Mouse (Mus musculus) midbrain, postnatal 0 days (tissue): ENCODE measurements around the gene Det1. TPM values are rescaled to one million over a fixed set of nuclear protein-coding genes. Genes with fewer than 3 reads are reported as not detected.
A peak's percentile ranks its signal among the peaks of the same experiment; 100 is the strongest.

Experiments used
- ATAC-seq: fragments of 200-750 bp; cut with Nextera tagmentation; 2 replicates; pipeline ENCODE4 v1.8.0; 2017; ENCODE audit warnings: moderate number of reproducible peaks, mild to moderate bottlenecking, moderate TSS enrichment, moderate library complexity; ENCODE audit not compliant: low FRiP score
- DNase-seq: peaks from one replicate; pipeline ENCODE4 v3.0.0-alpha.2; 2015; ENCODE audit warnings: low spot score
- H3K27ac ChIP-seq: fragments of 300-500 bp; sonication (generic); 2 replicates; pipeline ENCODE4 v1.5.1; 2014; ENCODE audit warnings: low read depth, mild to moderate bottlenecking, low read length, mixed read lengths
- H3K27me3 ChIP-seq: fragments of 300-500 bp; sonication (generic); 2 replicates; pipeline ENCODE4 v1.6.1; 2014; ENCODE audit warnings: low read length, control low read depth, mixed read lengths; ENCODE audit not compliant: insufficient read depth
- H3K36me3 ChIP-seq: fragments of 300-500 bp; sonication (generic); 2 replicates; pipeline ENCODE4 v1.6.1; 2014; ENCODE audit warnings: low read length, control low read depth, mixed read lengths; ENCODE audit not compliant: insufficient read depth
- H3K4me1 ChIP-seq: fragments of 300-500 bp; sonication (generic); 2 replicates; pipeline ENCODE4 v1.6.1; 2014; ENCODE audit warnings: mild to moderate bottlenecking, control low read depth, antibody characterized with exemption, low read length, mixed read lengths; ENCODE audit not compliant: insufficient read depth
- H3K4me2 ChIP-seq: fragments of 300-500 bp; sonication (generic); 2 replicates; pipeline ENCODE4 v1.6.1; 2014; ENCODE audit warnings: low read depth, mild to moderate bottlenecking, low read length, mixed read lengths; ENCODE audit not compliant: poor library complexity, severe bottlenecking
- H3K4me3 ChIP-seq: fragments of 300-500 bp; sonication (generic); 2 replicates; pipeline ENCODE4 v1.5.1; 2014; ENCODE audit warnings: low read depth, mild to moderate bottlenecking, low read length, moderate library complexity
- H3K9ac ChIP-seq: fragments of 300-500 bp; sonication (generic); replicated peaks from 2 replicates; pipeline ENCODE4 v1.6.1; 2014; ENCODE audit warnings: mild to moderate bottlenecking, low read length, moderate library complexity, mixed read lengths; ENCODE audit not compliant: poor library complexity, severe bottlenecking
- H3K9me3 ChIP-seq: fragments of 300-500 bp; sonication (generic); 2 replicates; pipeline ENCODE4 v1.6.1; 2016; ENCODE audit warnings: low read length, control low read depth
- CTCF ChIP-seq: IDR thresholded peaks from 2 replicates; pipeline ENCODE4 v1.5.1; 2016; ENCODE audit warnings: antibody characterized with exemption, mild to moderate bottlenecking
- WGBS: fragments of 180-500 bp; shearing (Covaris S2); extraction: QIAGEN DNeasy Blood & Tissue Kit; methylation state at CpG from one replicate; pipeline ENCODE4 v1.1.7; 2014; 5-methylcytosine and 5-hydroxymethylcytosine counted together
- polyA plus RNA-seq: library from polyadenylated mRNA; unstranded; fragments of >200 nt; fragmentation: Nextera tagmentation; extraction: Ambion mirVana; gene quantifications from 2 replicates; pipeline ENCODE4 v1.2.1, GENCODE M21; 2015
- total RNA-seq: library from RNA; depleted of rRNA; stranded (reverse); fragments of >200 nt; gene quantifications from 2 replicates; pipeline ENCODE4 v1.2.3, GENCODE M21; 2014

Det1 gene
- total and polyA plus RNA-seq, 2 experiments from 2014 or later = 6.2 to 13.2 TPM

DNA sequence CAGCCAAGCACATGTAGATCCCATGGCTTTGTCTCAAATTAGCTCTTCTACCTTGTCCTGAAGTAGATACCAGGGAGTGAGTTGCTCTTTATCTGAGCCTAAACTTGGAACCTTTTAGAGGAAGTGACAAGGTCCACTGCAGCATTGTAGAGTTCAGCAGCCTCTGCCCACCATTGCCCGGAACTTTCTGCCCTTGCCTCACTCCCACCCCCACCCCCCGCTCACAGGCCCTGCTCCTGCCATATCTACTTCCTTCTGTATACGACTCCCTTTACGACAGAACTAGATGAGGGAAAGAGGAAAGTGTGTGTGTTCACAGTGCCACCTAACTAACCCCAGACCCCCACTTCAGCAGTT lies 17.4 kb upstream of the Det1 start:
- Histone ChIP-seq H3K27ac (no peak overlapping the region), H3K9ac (no peak overlapping the region), H3K4me1 (peaks cover 4% of the 10 kb centered on the region; the same call in 1 of the 2 replicates), H3K4me3 (no peak overlapping the region), H3K27me3 (no peaks in the 10 kb centered on the region), H3K36me3 (no peaks in the 10 kb centered on the region), H3K4me2 (no peak overlapping the region), H3K9me3 (no peaks in the 10 kb centered on the region)
- ATAC-seq (no peak), DNase-seq (no peak)
- WGBS = 82% methylated on average over 4 of the region's 4 CpGs
- TF ChIP-seq CTCF = no peak

DNA sequence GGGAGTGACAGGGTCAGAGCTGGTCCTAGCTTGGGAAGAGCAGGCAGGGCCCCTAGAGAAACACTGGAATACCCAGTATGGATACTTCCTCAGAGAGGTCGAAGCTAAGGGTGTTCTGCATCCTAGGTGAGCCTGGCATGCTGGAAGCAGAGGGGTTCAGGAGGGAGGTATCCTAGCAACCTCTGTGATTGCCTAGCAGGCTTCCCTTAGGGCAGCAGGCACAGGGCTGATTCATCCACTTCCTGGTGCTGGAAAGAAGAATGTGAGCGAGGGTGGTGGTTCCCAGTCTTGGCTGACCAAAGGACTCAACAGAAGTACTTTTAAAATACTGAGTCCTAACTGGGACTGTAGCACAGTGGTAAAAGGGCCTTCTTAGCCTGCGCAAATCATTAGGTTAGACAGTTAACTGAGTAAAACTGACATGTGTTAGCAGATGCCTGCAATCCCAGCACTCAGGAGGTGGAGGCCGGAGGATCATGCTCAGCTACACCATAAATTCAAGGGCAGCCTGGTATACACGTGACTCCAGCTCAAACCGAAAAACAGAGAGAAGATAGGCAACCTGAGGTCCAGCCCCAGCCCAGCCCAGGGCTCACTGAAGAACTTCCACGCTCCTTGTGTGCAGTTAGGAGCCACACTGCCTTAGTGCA lies 16.9 kb upstream of the Det1 start:
- ATAC-seq (no peak), DNase-seq (no peak)
- Histone ChIP-seq H3K36me3 (no peaks in the 10 kb centered on the region), H3K4me2 (no peak overlapping the region), H3K9ac (no peak overlapping the region), H3K27me3 (no peaks in the 10 kb centered on the region), H3K27ac (no peak overlapping the region), H3K4me1 (peaks cover 4% of the 10 kb centered on the region; the same call in 1 of the 2 replicates), H3K9me3 (no peaks in the 10 kb centered on the region), H3K4me3 (no peak overlapping the region)
- 76% methylated on average over 7 of the region's 7 CpGs for WGBS
- TF ChIP-seq CTCF = no peak

GRCm38 (mm10) chr7:78855044-78855655 lies 8.1 kb upstream of the Det1 start:
- Histone ChIP-seq H3K4me3 (no peak overlapping the region), H3K27ac (no peak overlapping the region), H3K9ac (no peak overlapping the region), H3K27me3 (no peaks in the 10 kb centered on the region; the same call in 1 of the 2 replicates), H3K36me3 (no peaks in the 10 kb centered on the region), H3K9me3 (no peaks in the 10 kb centered on the region), H3K4me2 (no peak overlapping the region), H3K4me1 (no peaks in the 10 kb centered on the region)
- DNase-seq = no peak
- no peak for ATAC-seq
- 59% methylated on average over 5 of the region's 5 CpGs for WGBS
- no peak for TF ChIP-seq CTCF

DNA sequence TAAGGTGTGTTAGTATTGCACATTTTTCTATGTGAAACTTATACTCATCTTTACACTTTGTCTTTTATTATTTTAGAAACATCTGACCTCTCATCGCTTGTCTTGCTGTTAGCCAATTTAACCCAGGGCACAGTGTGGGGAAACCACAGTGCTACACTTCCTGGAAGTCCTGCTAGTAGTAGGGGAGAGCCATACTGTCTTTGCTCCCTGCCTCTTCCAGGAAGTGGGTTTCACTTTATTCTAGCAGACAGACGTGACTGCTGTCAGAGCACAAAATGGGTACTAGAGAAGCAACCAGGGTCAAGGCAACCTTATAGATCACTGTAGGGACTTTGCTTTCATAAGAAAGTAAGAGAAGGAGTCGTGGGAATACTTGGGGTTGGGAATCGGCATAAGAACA lies 7.0 kb upstream of the Det1 start:
- Histone ChIP-seq H3K4me3 (no peak overlapping the region), H3K27me3 (no peaks in the 10 kb centered on the region; the same call in 1 of the 2 replicates), H3K36me3 (no peaks in the 10 kb centered on the region), H3K4me2 (no peak overlapping the region), H3K4me1 (no peaks in the 10 kb centered on the region), H3K9me3 (no peaks in the 10 kb centered on the region), H3K9ac (no peak overlapping the region), H3K27ac (no peak overlapping the region)
- ATAC-seq = no peak
- DNase-seq = no peak
- TF ChIP-seq CTCF = no peak
- 71% methylated on average over 4 of the region's 4 CpGs for WGBS

GRCm38 (mm10) chr7:78846066-78846716 lies 872 bp downstream of the Det1 start:
- 34% methylated on average over 12 of the region's 12 CpGs for WGBS
- Histone ChIP-seq H3K9ac (peak overlapping the region; percentile 94), H3K27ac (peak overlapping the region; percentile 86), H3K4me1 (peaks cover 7% of the 10 kb centered on the region), H3K4me3 (peak overlapping the region; percentile 74), H3K4me2 (peak overlapping the region; percentile 71), H3K9me3 (no peaks in the 10 kb centered on the region), H3K27me3 (no peaks in the 10 kb centered on the region; the same call in 1 of the 2 replicates), H3K36me3 (peaks cover 19% of the 10 kb centered on the region)
- ATAC-seq (no peak), DNase-seq (no peak)
- TF ChIP-seq CTCF = no peak

DNA sequence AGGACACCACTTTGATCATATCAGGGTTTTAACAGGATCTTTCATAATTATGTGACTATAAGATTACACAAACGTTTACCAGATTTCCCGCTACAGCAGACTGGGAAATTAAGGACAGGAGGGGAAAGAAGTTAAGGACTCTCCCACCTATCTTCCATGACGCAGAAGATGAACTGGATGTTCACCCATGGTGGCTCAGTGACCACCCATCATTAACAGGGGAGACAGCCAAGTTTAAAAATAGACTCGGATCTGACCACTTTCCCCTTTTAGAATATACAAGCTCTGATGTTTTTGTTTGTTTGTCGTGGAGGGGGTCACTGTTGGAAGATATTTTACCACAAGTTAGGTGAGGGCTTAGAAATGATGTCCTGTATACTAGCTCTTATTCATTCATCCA lies 5.5 kb downstream of the Det1 start:
- ATAC-seq (no peak), DNase-seq (no peak)
- H3K4me2 ChIP-seq = no peak overlapping the region
- H3K27ac ChIP-seq = no peak overlapping the region
- peaks cover 36% of the 10 kb centered on the region for H3K36me3 ChIP-seq
- H3K4me1 ChIP-seq = peaks cover 7% of the 10 kb centered on the region
- 93% methylated on average over 5 of the region's 5 CpGs for WGBS
- H3K9me3 ChIP-seq = no peaks in the 10 kb centered on the region
- H3K9ac ChIP-seq = no peak overlapping the region
- H3K4me3 ChIP-seq = no peak overlapping the region
- H3K27me3 ChIP-seq = no peaks in the 10 kb centered on the region
- TF ChIP-seq CTCF = no peak
